Mouse (Mus musculus): Measurements from ENCODE around the gene Dnm3.

Gene Dnm3

GRCm38 (mm10) chr1:162327631-162328030 is 150.2 kb downstream of the Dnm3 start:
- ATAC-seq (ENCODE audit: low TSS enrichment) = no peak

GRCm38 (mm10) chr1:162324412-162324811 is 153.4 kb downstream of the Dnm3 start:
- ATAC-seq (ENCODE audit: low TSS enrichment) = no peak; the same call in 1 of the 2 replicates

GRCm38 (mm10) chr1:162323142-162323541 is 154.7 kb downstream of the Dnm3 start:
- peak; percentile 48 for ATAC-seq (ENCODE audit: low TSS enrichment)

GRCm38 (mm10) chr1:162313451-162314276 is 164.2 kb downstream of the Dnm3 start:
- peak; percentile 86 for ATAC-seq (ENCODE audit: low TSS enrichment)

GRCm38 (mm10) chr1:162312621-162313020 is 165.2 kb downstream of the Dnm3 start:
- no peak for ATAC-seq (ENCODE audit: low TSS enrichment)

GRCm38 (mm10) chr1:162312152-162312551 is 165.7 kb downstream of the Dnm3 start:
- peak; percentile 50 for ATAC-seq (ENCODE audit: low TSS enrichment)

GRCm38 (mm10) chr1:162305247-162305646 is 172.6 kb downstream of the Dnm3 start:
- ATAC-seq (ENCODE audit: low TSS enrichment) = peak; percentile 91

GRCm38 (mm10) chr1:162302480-162302879 is 175.4 kb downstream of the Dnm3 start:
- ATAC-seq (ENCODE audit: low TSS enrichment) = no peak

GRCm38 (mm10) chr1:162299558-162300319 is 178.1 kb downstream of the Dnm3 start:
- peak; percentile 99 for ATAC-seq (ENCODE audit: low TSS enrichment)

GRCm38 (mm10) chr1:162298527-162298926 is 179.3 kb downstream of the Dnm3 start:
- ATAC-seq (ENCODE audit: low TSS enrichment) = no peak

- no peak for ATAC-seq (ENCODE audit: low TSS enrichment)
Measured at GRCm38 (mm10) chr1:162295443-162295842, 182.4 kb downstream of the Dnm3 start.

- peak; percentile 23; the same call in 1 of the 2 replicates for ATAC-seq (ENCODE audit: low TSS enrichment)
Measured at GRCm38 (mm10) chr1:162294572-162294910, 183.3 kb downstream of the Dnm3 start.

GRCm38 (mm10) chr1:162293732-162294571 is 183.9 kb downstream of the Dnm3 start:
- ATAC-seq (ENCODE audit: low TSS enrichment) = peak; percentile 44; the same call in 1 of the 2 replicates

GRCm38 (mm10) chr1:162286910-162287309 is 190.9 kb downstream of the Dnm3 start:
- no peak for ATAC-seq (ENCODE audit: low TSS enrichment)

- ATAC-seq (ENCODE audit: low TSS enrichment) = no peak
Measured at GRCm38 (mm10) chr1:162281981-162282381, 195.9 kb downstream of the Dnm3 start.

- no peak for ATAC-seq (ENCODE audit: low TSS enrichment)
Measured at GRCm38 (mm10) chr1:162280052-162280451, 197.8 kb downstream of the Dnm3 start.

- ATAC-seq (ENCODE audit: low TSS enrichment) = no peak
Measured at GRCm38 (mm10) chr1:162276011-162276410, 201.8 kb downstream of the Dnm3 start.

GRCm38 (mm10) chr1:162274674-162275248 is 203.1 kb downstream of the Dnm3 start:
- no peak for ATAC-seq (ENCODE audit: low TSS enrichment)

GRCm38 (mm10) chr1:162256912-162257607 is 220.8 kb downstream of the Dnm3 start:
- ATAC-seq (ENCODE audit: low TSS enrichment) = no peak

GRCm38 (mm10) chr1:162254944-162255343 is 222.9 kb downstream of the Dnm3 start:
- no peak for ATAC-seq (ENCODE audit: low TSS enrichment)
